In the genomic region with DNA sequence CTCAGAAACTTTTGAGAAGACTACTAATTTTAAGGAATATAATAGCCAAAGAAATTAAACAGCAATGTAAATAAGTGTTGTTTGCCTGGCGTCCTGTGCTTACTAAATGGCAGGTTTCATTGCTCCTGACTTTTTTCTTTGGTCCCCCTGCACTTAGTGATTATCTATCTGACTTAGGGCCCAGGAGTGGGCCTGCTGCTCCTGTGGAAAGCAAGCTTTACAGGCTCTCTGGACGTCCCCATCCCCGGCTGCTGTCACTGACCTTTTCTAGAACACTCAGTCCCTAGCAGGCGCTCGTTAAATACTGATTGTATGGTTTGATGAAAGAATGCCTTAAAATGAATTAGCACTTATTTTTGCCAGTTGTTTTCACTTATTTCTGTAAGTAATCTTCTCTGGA, we compare ENCODE assay signal across 19 mouse cellular contexts.
DNase-seq lines count a peak whose midpoint lies in the region; ATAC-seq lines count a peak whose summit lies in the region.
"Had no signal": no experiment of that assay in that cellular context is flagged by ENCODE, and none has a peak within 500 bp of the region (broad histone marks: within the 10 kb centered on the region; RNA-seq: fewer than 3 reads in every experiment).

No protein-coding gene starts in this region.

- WGBS in heart, embryonic 11.5 days (ENCODE audit: insufficient replicate concordance): 37% methylated on average over 5 of the region's 5 CpGs
- 62% methylated on average over 5 of the region's 5 CpGs for WGBS in lung, embryonic 15.5 days
- WGBS in midbrain, embryonic 16.5 days: 34% methylated on average over 5 of the region's 5 CpGs

- no peaks in the 10 kb centered on the region for H3K36me3 ChIP-seq in heart, embryonic 11.5 days (ENCODE audit: control insufficient read depth, insufficient read depth, low read length)
- no peaks in the 10 kb centered on the region for H3K36me3 ChIP-seq in lung, embryonic 15.5 days
- no peaks in the 10 kb centered on the region for H3K36me3 ChIP-seq in midbrain, embryonic 16.5 days (ENCODE audit: control insufficient read depth, insufficient read depth, low read length)
- H3K36me3 ChIP-seq: embryonic facial prominence, embryonic 10.5 days; intestine, embryonic 15.5 days had no signal

- DNase-seq in heart, adult 9 months (ENCODE audit: low spot score in 2 of 2): no peak
- DNase-seq in lung, postnatal 4 days: no peak
- DNase-seq in liver: peak; percentile 38
- no peak for DNase-seq in ovary, postnatal 10 days (ENCODE audit: low spot score)
- no peak for DNase-seq in embryo, embryonic 10.5 days (ENCODE audit: low spot score)
- DNase-seq: B cell, adult 2 months; cerebellum, adult 2 months; gastrocnemius, postnatal 36 days; kidney, postnatal 36 days; lung, postnatal 10 days; thymus, adult 2 months had no signal

- H3K27ac ChIP-seq in heart, embryonic 11.5 days (ENCODE audit: low read depth, low read length): peak overlapping the region; percentile 35; the same call in 1 of the 2 replicates
- 0 out of 2 replicates have a peak overlapping the region, but pooled peaks have one; percentile 21 for H3K27ac ChIP-seq in lung, embryonic 15.5 days
- H3K27ac ChIP-seq in midbrain, embryonic 16.5 days (ENCODE audit: low read length): peak overlapping the region; percentile 36; the same call in 1 of the 2 replicates
- H3K27ac ChIP-seq: embryonic facial prominence, embryonic 10.5 days; intestine, embryonic 15.5 days; left cerebral cortex, adult 2 months had no signal

- H3K9me3 ChIP-seq in heart, embryonic 11.5 days (replicated peaks; ENCODE audit: control insufficient read depth, low read length): no peaks in the 10 kb centered on the region
- no peaks in the 10 kb centered on the region for H3K9me3 ChIP-seq in lung, embryonic 15.5 days
- no peaks in the 10 kb centered on the region for H3K9me3 ChIP-seq in midbrain, embryonic 16.5 days (replicated peaks; ENCODE audit: control insufficient read depth, low read length, poor library complexity, severe bottlenecking)
- H3K9me3 ChIP-seq: embryonic facial prominence, embryonic 10.5 days; G1E; intestine, embryonic 15.5 days had no signal

- H3K4me2 ChIP-seq in heart, embryonic 11.5 days: no peak overlapping the region
- no peak overlapping the region for H3K4me2 ChIP-seq in lung, embryonic 15.5 days
- H3K4me2 ChIP-seq in midbrain, embryonic 16.5 days (ENCODE audit: low read length): no peak overlapping the region
- H3K4me2 ChIP-seq: intestine, embryonic 15.5 days had no signal

- H3K9ac ChIP-seq in heart, embryonic 11.5 days (ENCODE audit: low read depth, low read length): no peak overlapping the region
- no peak overlapping the region for H3K9ac ChIP-seq in lung, embryonic 15.5 days
- H3K9ac ChIP-seq in midbrain, embryonic 16.5 days (ENCODE audit: low read depth, low read length): no peak overlapping the region
- H3K9ac ChIP-seq: intestine, embryonic 15.5 days had no signal

- no peaks in the 10 kb centered on the region for H3K27me3 ChIP-seq in heart, embryonic 11.5 days (ENCODE audit: control insufficient read depth, insufficient read depth, low read length)
- H3K27me3 ChIP-seq in lung, embryonic 15.5 days: no peaks in the 10 kb centered on the region
- no peaks in the 10 kb centered on the region for H3K27me3 ChIP-seq in midbrain, embryonic 16.5 days (ENCODE audit: control insufficient read depth, insufficient read depth, low read depth, low read length)
- H3K27me3 ChIP-seq: intestine, embryonic 15.5 days had no signal

- no peak overlapping the region for H3K4me3 ChIP-seq in heart, embryonic 11.5 days (ENCODE audit: low read depth, low read length)
- no peak overlapping the region for H3K4me3 ChIP-seq in lung, embryonic 15.5 days
- H3K4me3 ChIP-seq in midbrain, embryonic 16.5 days (ENCODE audit: low read depth, low read length): no peak overlapping the region
- H3K4me3 ChIP-seq: embryonic facial prominence, embryonic 10.5 days; intestine, embryonic 15.5 days; left cerebral cortex, adult 2 months had no signal

- H3K4me1 ChIP-seq in heart, embryonic 11.5 days (ENCODE audit: control insufficient read depth, insufficient read depth, low read length): peaks cover 48% of the 10 kb centered on the region
- peaks cover 37% of the 10 kb centered on the region for H3K4me1 ChIP-seq in lung, embryonic 15.5 days
- H3K4me1 ChIP-seq in midbrain, embryonic 16.5 days (ENCODE audit: control insufficient read depth, insufficient read depth, low read length): peaks cover 40% of the 10 kb centered on the region

- no peak for ATAC-seq in heart, embryonic 11.5 days (replicated peaks; ENCODE audit: insufficient number of reproducible peaks, low FRiP score, low TSS enrichment)
- ATAC-seq in lung, embryonic 15.5 days (ENCODE audit: borderline replicate concordance, extremely low read depth, low FRiP score, low TSS enrichment): no peak
- ATAC-seq in midbrain, embryonic 16.5 days: no peak
- ATAC-seq: forebrain, embryonic 16.5 days had no signal
